Mouse (Mus musculus) neural tube, embryonic 13.5 days (tissue): ENCODE data around the gene Gsx1. TPM values are rescaled to one million over a fixed set of nuclear protein-coding genes. Genes with fewer than 3 reads are reported as not detected.

Experiments
- ATAC-seq: fragments of 200-750 bp; cut with Nextera tagmentation; 2 replicates; pipeline ENCODE4 v1.8.0; 2017; ENCODE audit warnings: low read depth, mild to moderate bottlenecking, moderate TSS enrichment, moderate library complexity
- H3K27ac ChIP-seq: fragments of 300-500 bp; sonication (generic); replicated peaks from 2 replicates; pipeline ENCODE4 v1.5.1; 2015; ENCODE audit warnings: moderate library complexity, mild to moderate bottlenecking, inconsistent platforms
- H3K27me3 ChIP-seq: fragments of 300-500 bp; sonication (generic); 2 replicates; pipeline ENCODE4 v1.6.1; 2015; ENCODE audit warnings: mild to moderate bottlenecking, inconsistent platforms
- H3K36me3 ChIP-seq: fragments of 300-500 bp; sonication (generic); 2 replicates; pipeline ENCODE4 v1.6.1; 2015; ENCODE audit warnings: mild to moderate bottlenecking, inconsistent platforms
- H3K4me1 ChIP-seq: fragments of 300-500 bp; sonication (generic); replicated peaks from 2 replicates; pipeline ENCODE4 v1.6.1; 2015; ENCODE audit warnings: inconsistent platforms
- H3K4me2 ChIP-seq: fragments of 300-500 bp; sonication (generic); 2 replicates; pipeline ENCODE4 v1.6.1; 2015; ENCODE audit warnings: inconsistent platforms, mild to moderate bottlenecking, moderate library complexity
- H3K4me3 ChIP-seq: fragments of 300-500 bp; sonication (generic); 2 replicates; pipeline ENCODE4 v1.5.1; 2015; ENCODE audit warnings: mild to moderate bottlenecking, inconsistent platforms
- H3K9ac ChIP-seq: fragments of 300-500 bp; sonication (generic); 2 replicates; pipeline ENCODE4 v1.6.1; 2015; ENCODE audit warnings: moderate library complexity, mild to moderate bottlenecking, inconsistent platforms
- H3K9me3 ChIP-seq: fragments of 300-500 bp; sonication (generic); 2 replicates; pipeline ENCODE4 v1.6.1; 2016; ENCODE audit warnings: inconsistent platforms
- WGBS: fragments of 180-500 bp; shearing (Covaris S2); methylation state at CpG from one replicate; pipeline ENCODE4 v1.1.7; 2015; 5-methylcytosine and 5-hydroxymethylcytosine counted together
- polyA plus RNA-seq: library from polyadenylated mRNA; unstranded; fragments of >200 nt; fragmentation: Nextera tagmentation; extraction: Ambion mirVana; gene quantifications from 2 replicates; pipeline ENCODE4 v1.2.1, GENCODE M21; 2015

Gene Gsx1
- polyA plus RNA-seq: 5.3 and 7.1 TPM in 2 replicates

DNA sequence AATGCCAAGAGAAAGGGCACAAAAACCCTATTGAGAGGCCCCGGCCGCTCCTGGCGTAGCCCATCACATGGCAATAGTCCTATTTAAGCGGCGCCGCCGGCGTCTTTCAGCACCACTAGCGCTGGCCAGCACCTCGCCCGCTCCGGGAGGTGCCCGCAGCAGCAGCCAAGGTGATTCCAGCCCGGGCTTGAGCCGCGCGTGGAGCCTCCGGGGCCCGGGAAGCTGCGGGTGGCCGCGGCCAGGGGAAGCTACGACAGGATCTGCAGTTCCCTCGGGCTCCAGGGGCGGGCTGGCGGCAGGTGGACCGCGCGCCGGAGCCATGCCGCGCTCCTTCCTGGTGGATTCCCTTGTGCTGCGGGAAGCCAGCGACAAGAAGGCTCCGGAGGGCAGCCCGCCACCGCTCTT, at the start of gene Gsx1:
Gene Gsx1 (plus strand): TSS at position 126 of the 405 bp plus-strand sequence.
- Histone ChIP-seq H3K27ac (peak within 1 kb of the TSS; percentile 3; the same call in 1 of the 2 replicates), H3K4me1 (peaks cover 54% of the 10 kb centered on the region), H3K4me2 (peak within 1 kb of the TSS; percentile 68), H3K27me3 (peaks cover 96% of the 10 kb centered on the region), H3K9ac (peak within 1 kb of the TSS; percentile 65), H3K36me3 (no peaks in the 10 kb centered on the region), H3K9me3 (peaks cover 2% of the 10 kb centered on the region; the same call in 1 of the 2 replicates), H3K4me3 (peak within 1 kb of the TSS; percentile 42)
- peak; percentile 71 for ATAC-seq
- under 1% methylated on average over 31 of the region's 37 CpGs for WGBS

DNA sequence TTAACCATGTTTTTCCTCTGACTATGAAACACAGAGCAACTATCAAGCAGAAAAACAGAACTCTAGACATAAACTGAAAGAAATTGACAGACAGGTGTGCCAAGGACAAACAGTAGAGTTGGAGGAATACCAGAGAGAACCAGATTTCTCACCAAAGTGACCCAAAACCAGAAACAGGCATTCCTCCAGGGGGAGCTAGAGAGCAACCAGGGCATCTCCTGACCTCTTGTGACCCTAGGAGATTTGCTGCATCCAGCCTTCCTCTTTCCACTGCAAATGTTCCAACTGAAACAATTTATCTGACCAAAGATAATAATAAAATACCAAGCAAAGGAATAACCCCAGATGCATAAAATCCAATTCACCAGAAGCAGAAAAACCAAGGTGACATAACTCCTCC, 41.2 kb upstream of the Gsx1 start:
- no peaks in the 10 kb centered on the region for H3K4me1 ChIP-seq
- no peaks in the 10 kb centered on the region for H3K36me3 ChIP-seq
- peaks cover 20% of the 10 kb centered on the region for H3K27me3 ChIP-seq
- no peak overlapping the region for H3K4me2 ChIP-seq
- no peak overlapping the region for H3K4me3 ChIP-seq
- H3K9me3 ChIP-seq: peaks cover 9% of the 10 kb centered on the region
- H3K9ac ChIP-seq: no peak overlapping the region
- ATAC-seq: no peak
- no peak overlapping the region for H3K27ac ChIP-seq

DNA sequence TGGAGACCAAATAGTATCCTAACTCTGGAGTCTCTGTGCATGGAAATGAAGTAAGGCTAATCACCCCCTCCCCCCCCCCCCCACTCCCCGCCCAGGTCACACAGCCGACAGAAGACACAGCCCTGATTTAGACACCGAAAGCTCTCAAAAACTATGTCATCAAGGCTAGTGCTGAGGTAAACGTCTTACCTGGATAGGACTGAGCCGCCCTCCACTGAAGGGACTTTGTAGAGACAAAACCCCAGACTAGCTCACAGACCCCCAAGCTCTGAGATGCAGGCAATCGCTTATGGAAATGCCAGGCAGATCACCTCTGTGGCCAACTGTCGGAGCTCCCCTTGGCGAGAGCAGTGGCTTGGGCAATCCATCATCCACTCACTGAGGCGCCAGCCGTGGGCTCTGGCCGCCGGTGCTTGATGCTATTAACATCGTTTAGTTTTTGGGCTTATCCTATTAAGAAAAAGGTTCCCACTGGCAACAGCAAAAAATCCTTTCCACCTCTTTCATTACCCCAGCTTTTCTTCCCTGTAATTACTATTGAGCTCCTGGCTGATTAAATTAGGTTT, 33.6 kb upstream of the Gsx1 start:
- WGBS: 2% methylated on average over 13 of the region's 13 CpGs
- H3K27ac ChIP-seq: no peak overlapping the region

DNA sequence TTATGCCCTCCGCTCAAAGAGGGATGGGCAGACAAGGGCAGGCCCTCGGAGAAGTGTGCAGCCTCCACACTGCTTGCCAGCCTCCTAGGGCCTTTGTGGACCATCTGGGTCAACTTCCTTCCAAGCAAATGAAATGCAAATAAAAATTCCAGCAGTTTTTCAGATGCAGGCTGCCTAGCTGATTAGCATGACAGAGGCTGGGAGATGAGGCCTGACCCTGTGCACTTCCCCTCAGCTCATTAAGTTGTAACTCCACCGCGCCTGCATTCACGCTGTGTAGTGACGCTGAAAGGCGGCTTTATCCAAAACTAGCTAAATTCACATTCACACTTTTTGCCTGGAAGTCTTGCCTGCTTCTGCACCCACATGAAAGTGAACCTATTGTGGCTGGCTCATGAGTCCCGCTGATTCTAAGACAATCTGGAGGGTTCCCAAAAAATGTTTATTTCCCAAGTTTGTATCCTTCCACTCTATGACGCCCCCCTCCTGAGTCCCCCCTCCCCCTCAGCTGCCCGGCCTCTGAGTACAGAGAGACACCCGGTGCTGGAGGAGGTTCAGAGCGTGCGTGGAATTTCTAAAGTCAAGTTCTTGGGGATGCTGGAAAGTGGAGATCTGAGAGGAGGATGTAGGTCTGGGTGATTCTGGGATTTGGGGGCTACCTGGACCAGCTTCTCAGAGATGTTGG, 32.9 kb upstream of the Gsx1 start:
- 0 out of 2 replicates have a peak overlapping the region, but pooled peaks have one; percentile 46 for H3K27ac ChIP-seq
- no peaks in the 10 kb centered on the region for H3K9me3 ChIP-seq
- 1% methylated on average over 13 of the region's 13 CpGs for WGBS
- H3K4me2 ChIP-seq: 0 out of 2 replicates have a peak overlapping the region, but pooled peaks have one; percentile 24
- peaks cover 26% of the 10 kb centered on the region for H3K4me1 ChIP-seq
- H3K36me3 ChIP-seq: no peaks in the 10 kb centered on the region
- peak; percentile 93 for ATAC-seq
- H3K4me3 ChIP-seq: no peak overlapping the region
- peaks cover 53% of the 10 kb centered on the region for H3K27me3 ChIP-seq
- H3K9ac ChIP-seq: no peak overlapping the region

More for the DNA sequence above, 33.6 kb upstream of the Gsx1 start:
- ATAC-seq: peak; percentile 77
- peak overlapping the region; percentile 24; the same call in 1 of the 2 replicates for H3K4me2 ChIP-seq
- no peaks in the 10 kb centered on the region for H3K36me3 ChIP-seq
- H3K9me3 ChIP-seq: no peaks in the 10 kb centered on the region
- no peak overlapping the region for H3K9ac ChIP-seq
- H3K4me1 ChIP-seq: peaks cover 26% of the 10 kb centered on the region
- peaks cover 51% of the 10 kb centered on the region for H3K27me3 ChIP-seq
- H3K4me3 ChIP-seq: no peak overlapping the region

DNA sequence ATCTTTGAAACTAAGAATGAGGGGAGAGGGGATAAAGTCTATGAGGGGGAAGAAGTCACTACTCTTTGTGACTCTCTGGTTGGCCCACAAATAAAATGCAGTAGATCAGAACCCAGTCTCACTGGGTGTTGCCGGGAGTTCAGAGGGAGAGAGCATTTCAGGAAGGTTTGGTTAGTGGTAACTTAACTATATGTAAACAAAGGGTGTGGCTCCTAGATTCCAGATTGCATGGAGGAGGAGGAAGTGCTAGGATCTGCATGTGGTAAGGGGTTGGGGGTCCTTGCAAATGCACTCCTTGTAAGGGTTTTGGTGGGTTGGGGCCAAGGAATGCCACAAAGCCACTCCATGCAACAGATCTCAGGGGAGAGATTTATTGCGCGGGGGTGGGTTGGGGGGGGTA, 32.1 kb upstream of the Gsx1 start:
- no peak overlapping the region for H3K9ac ChIP-seq
- H3K27me3 ChIP-seq: peaks cover 54% of the 10 kb centered on the region
- WGBS: 16% methylated on average over 3 of the region's 3 CpGs
- H3K9me3 ChIP-seq: no peaks in the 10 kb centered on the region
- 0 out of 2 replicates have a peak overlapping the region, but pooled peaks have one; percentile 46 for H3K27ac ChIP-seq
- no peaks in the 10 kb centered on the region for H3K36me3 ChIP-seq
- ATAC-seq: no peak
- H3K4me1 ChIP-seq: peaks cover 26% of the 10 kb centered on the region
- no peak overlapping the region for H3K4me2 ChIP-seq
- H3K4me3 ChIP-seq: no peak overlapping the region

DNA sequence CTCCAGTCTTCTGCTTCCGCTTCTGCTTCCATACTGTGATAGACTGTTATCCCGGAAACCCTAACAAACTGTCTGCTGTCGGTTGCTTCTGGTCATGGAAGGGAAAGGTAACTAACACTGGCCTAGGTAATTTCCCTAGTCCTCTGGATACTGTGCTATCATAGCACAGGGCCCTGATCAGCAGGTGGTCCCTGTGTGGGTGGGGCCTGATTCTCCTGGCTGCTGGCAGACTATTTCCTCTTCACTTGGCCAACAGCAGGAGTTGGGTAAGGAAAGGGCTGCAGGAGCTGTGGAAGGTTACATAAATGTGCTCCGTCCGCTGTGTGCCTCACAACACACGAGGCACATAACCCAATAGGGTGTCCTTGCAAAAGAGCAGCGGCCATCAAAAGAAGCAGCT, 31.1 kb upstream of the Gsx1 start:
- Histone ChIP-seq H3K9ac (no peak overlapping the region), H3K36me3 (no peaks in the 10 kb centered on the region), H3K27ac (no peak overlapping the region), H3K4me3 (no peak overlapping the region), H3K9me3 (no peaks in the 10 kb centered on the region), H3K4me2 (no peak overlapping the region), H3K4me1 (peaks cover 26% of the 10 kb centered on the region), H3K27me3 (peaks cover 45% of the 10 kb centered on the region)
- 71% methylated on average over 7 of the region's 7 CpGs for WGBS
- no peak for ATAC-seq

DNA sequence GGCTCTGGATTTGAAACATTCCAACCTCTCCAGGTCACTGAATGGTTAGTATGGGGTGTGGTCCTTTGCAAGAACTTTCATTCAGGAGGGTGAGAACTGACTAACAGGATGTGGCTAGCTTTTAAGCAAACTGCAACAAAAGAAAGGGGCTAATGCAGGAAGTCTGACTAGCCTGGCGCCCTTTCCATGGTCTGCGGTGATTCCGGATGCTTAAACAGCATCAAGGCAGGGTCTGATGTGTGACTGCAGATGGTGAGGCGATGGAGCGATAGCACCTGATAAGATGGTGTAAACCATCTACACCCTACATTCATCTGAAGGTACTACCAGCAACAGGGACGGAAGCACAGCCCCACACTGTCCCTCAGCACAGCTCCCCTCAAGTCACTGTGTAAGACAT, 29.2 kb upstream of the Gsx1 start:
- no peak overlapping the region for H3K4me2 ChIP-seq
- H3K4me1 ChIP-seq: peaks cover 24% of the 10 kb centered on the region
- no peak overlapping the region for H3K9ac ChIP-seq
- WGBS: 92% methylated on average over 6 of the region's 6 CpGs
- H3K4me3 ChIP-seq: no peak overlapping the region
- H3K27me3 ChIP-seq: peaks cover 42% of the 10 kb centered on the region
- ATAC-seq: no peak
- H3K9me3 ChIP-seq: no peaks in the 10 kb centered on the region
- no peaks in the 10 kb centered on the region for H3K36me3 ChIP-seq
- H3K27ac ChIP-seq: no peak overlapping the region

DNA sequence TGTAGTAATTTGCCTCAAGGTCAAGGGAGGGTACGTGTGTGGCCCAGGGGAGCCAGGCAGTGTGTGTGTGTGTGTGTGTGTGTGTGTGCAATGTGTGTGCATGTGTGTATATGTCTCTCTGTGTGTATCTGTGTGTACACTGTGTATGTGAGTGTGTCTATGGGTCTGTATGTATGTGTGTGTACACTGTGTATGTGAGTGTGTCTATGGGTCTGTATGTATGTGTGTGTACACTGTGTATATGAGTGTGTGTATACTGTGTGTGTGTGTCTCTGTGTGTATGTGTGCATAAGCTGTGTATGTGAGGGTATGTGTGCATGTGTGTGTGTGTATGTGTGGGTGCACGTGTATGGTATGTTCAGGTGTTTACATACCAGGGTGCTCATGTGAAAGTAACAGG, 28.7 kb upstream of the Gsx1 start:
- Histone ChIP-seq H3K4me1 (peaks cover 19% of the 10 kb centered on the region), H3K9ac (no peak overlapping the region), H3K36me3 (no peaks in the 10 kb centered on the region), H3K27me3 (peaks cover 42% of the 10 kb centered on the region), H3K4me3 (no peak overlapping the region), H3K9me3 (no peaks in the 10 kb centered on the region), H3K4me2 (no peak overlapping the region), H3K27ac (no peak overlapping the region)
- 85% methylated on average over 2 of the region's 2 CpGs for WGBS
- no peak for ATAC-seq

DNA sequence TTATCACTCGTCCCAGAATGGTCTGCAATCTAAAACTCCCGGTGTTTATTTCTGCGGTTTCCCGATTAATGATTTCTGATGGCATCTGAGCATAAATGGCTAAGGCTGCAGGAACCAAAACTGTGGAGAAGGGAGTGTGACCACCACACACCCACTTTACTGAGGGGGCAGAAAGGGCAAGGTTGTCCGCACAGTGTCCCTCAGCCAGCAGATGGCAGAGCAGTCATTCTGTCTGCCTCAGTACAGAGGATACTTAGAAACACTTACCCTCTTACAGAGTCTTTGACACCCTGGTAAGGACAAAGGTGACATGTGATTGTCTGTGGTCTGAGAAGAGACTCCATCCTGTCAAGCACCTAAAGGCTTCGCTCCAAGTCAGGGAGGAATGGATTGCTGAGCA, 23.4 kb upstream of the Gsx1 start:
- peaks cover 19% of the 10 kb centered on the region for H3K27me3 ChIP-seq
- H3K4me2 ChIP-seq: no peak overlapping the region
- no peak for ATAC-seq
- H3K9me3 ChIP-seq: no peaks in the 10 kb centered on the region
- H3K4me3 ChIP-seq: no peak overlapping the region
- H3K27ac ChIP-seq: no peak overlapping the region
- 82% methylated on average over 6 of the region's 6 CpGs for WGBS
- H3K36me3 ChIP-seq: no peaks in the 10 kb centered on the region
- no peaks in the 10 kb centered on the region for H3K4me1 ChIP-seq
- no peak overlapping the region for H3K9ac ChIP-seq

DNA sequence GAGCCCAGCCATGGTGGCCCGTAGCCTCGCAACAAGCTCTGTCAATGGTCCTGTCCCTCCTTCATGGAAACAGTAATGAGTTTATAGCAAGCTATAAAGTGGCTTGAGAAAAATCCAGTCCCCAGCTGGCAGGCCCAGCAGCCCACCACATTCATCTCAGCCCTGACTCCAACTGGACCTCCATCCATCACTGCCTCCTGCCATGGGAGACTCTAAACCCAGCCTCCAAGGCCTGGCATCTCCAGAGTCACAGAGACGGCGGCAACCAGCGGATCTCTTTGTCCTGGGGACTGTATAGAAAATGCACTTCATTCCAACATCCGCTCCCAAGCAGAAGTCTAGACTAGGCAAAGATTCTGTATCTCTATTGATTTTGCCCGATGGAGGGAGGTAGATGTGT, 18.4 kb upstream of the Gsx1 start:
- H3K4me1 ChIP-seq: no peaks in the 10 kb centered on the region
- H3K4me3 ChIP-seq: no peak overlapping the region
- no peak overlapping the region for H3K27ac ChIP-seq
- no peak overlapping the region for H3K9ac ChIP-seq
- no peaks in the 10 kb centered on the region; the same call in 1 of the 2 replicates for H3K27me3 ChIP-seq
- peak; percentile 27; the same call in 1 of the 2 replicates for ATAC-seq
- no peaks in the 10 kb centered on the region for H3K9me3 ChIP-seq
- no peak overlapping the region for H3K4me2 ChIP-seq
- WGBS: 23% methylated on average over 7 of the region's 7 CpGs
- H3K36me3 ChIP-seq: no peaks in the 10 kb centered on the region

DNA sequence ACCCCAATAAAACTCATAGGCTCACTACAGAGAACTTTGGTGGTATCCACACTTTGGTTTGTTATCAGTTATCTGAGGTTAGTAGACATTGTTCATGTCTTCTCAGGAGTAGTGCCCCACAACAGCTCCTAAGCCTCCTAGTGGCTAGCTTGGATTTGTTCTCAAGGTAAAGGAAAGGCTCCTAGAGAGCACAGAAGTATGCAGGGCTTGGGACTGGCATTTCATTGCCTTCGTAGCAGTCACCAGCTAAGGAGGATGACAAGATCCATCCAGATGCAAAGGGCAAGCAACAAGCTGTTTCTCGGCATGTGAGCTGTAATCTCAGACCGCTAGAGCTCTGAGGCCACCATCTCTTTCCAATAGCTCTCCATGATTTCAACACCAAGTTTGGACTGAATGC, 14.4 kb upstream of the Gsx1 start:
- ATAC-seq: no peak
- no peak overlapping the region for H3K9ac ChIP-seq
- no peaks in the 10 kb centered on the region; the same call in 1 of the 2 replicates for H3K27me3 ChIP-seq
- no peaks in the 10 kb centered on the region for H3K9me3 ChIP-seq
- no peaks in the 10 kb centered on the region for H3K36me3 ChIP-seq
- no peak overlapping the region for H3K27ac ChIP-seq
- H3K4me3 ChIP-seq: no peak overlapping the region
- no peaks in the 10 kb centered on the region for H3K4me1 ChIP-seq
- no peak overlapping the region for H3K4me2 ChIP-seq
- WGBS: 91% methylated on average over 3 of the region's 3 CpGs

DNA sequence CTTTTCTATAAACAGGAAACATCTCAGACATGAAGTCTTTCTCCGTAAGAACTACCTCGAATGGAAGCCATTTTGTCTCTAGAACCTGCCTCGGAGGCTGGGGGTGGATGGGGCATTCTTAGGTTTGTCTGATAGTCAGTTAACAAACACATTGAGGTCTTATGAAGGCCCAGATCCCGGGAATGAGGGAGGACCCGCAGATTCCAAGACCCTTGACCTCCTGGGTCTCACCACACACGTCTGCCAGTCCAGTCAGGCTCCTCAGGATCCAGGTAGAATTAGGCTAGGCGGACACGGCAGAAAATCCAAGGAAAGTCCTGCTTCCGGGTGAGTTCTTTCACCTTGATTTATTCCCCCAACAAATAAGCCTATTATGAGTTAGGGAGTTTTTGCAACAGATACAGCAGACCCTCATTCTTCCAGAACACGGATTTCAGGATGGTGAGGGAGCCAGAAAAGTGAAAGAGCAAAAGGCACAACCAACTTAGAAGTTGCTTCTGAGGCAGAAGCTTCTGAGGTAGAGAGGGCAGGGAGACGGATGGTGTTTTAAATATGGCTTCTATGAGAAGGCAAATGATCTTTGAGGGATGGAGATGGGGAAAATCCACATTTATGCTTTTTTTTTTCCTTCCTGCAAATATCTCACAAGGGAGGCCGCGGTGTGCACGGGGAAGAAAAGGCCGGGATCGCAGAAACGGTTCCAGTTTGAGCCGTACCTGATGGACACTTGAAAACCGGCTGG, 3.2 kb upstream of the Gsx1 start:
- Histone ChIP-seq H3K36me3 (no peaks in the 10 kb centered on the region), H3K9ac (no peak overlapping the region), H3K9me3 (peaks cover 9% of the 10 kb centered on the region; the same call in 1 of the 2 replicates), H3K27ac (no peak overlapping the region), H3K27me3 (peaks cover 84% of the 10 kb centered on the region), H3K4me3 (no peak overlapping the region), H3K4me2 (peak overlapping the region; percentile 68; the same call in 1 of the 2 replicates), H3K4me1 (peaks cover 42% of the 10 kb centered on the region)
- no peak for ATAC-seq
- whole genome bisulfite sequencing: 17% methylated on average over 11 of the region's 19 CpGs
